In genomic region chr5:3927801-3928689, GRCm38 (mm10) we compare ENCODE assay signal across 8 mouse cellular contexts. TPM values are rescaled to one million over a fixed set of nuclear protein-coding genes. Genes with fewer than 3 reads are reported as not detected.
DNase-seq lines count a peak whose midpoint lies in the region; ATAC-seq and TF ChIP-seq lines count a peak whose summit lies in the region.

Gene Akap9 (plus strand): TSS chr5:3928054.

- H3K9ac ChIP-seq in embryonic facial prominence, embryonic 14.5 days (ENCODE audit: low read depth, low read length): peak within 1 kb of the TSS; percentile 96
- H3K9ac ChIP-seq in kidney, embryonic 14.5 days (ENCODE audit: low read depth, low read length): peak within 1 kb of the TSS; percentile 83

- peak within 1 kb of the TSS; percentile 37 for H3K27ac ChIP-seq in bone marrow, adult 2 months (ENCODE audit: control insufficient read depth, insufficient read depth, low read depth, low read length, poor library complexity)
- peak within 1 kb of the TSS; percentile 94 for H3K27ac ChIP-seq in embryonic facial prominence, embryonic 14.5 days (replicated peaks; ENCODE audit: low read depth, low read length)
- H3K27ac ChIP-seq in kidney, embryonic 14.5 days (ENCODE audit: low read depth, low read length): peak within 1 kb of the TSS; percentile 96

- peak; percentile 90 for ATAC-seq in embryonic facial prominence, embryonic 14.5 days (ENCODE audit: low read depth)
- ATAC-seq in kidney, embryonic 14.5 days (ENCODE audit: low FRiP score, low TSS enrichment): peak; percentile 92
- peak; percentile 44; the same call in 1 of the 2 replicates for ATAC-seq in monocyte, adult 5-6 weeks (replicated peaks; ENCODE audit: insufficient number of reproducible peaks, low FRiP score, low TSS enrichment, poor library complexity, severe bottlenecking)

- TF ChIP-seq CTCF in bone marrow, adult 2 months (IDR thresholded peaks at IDR 0.05; ENCODE audit: control insufficient read depth, insufficient read depth, low read length): no peak

- H3K4me1 ChIP-seq in bone marrow, adult 2 months (ENCODE audit: control insufficient read depth, insufficient read depth, low read length): no peaks in the 10 kb centered on the region; the same call in 1 of the 2 replicates
- H3K4me1 ChIP-seq in embryonic facial prominence, embryonic 14.5 days (ENCODE audit: control insufficient read depth, insufficient read depth, low read length): peaks cover 17% of the 10 kb centered on the region
- peaks cover 13% of the 10 kb centered on the region for H3K4me1 ChIP-seq in kidney, embryonic 14.5 days (ENCODE audit: control insufficient read depth, insufficient read depth, low read length)

- peak within 1 kb of the TSS; percentile 81 for H3K4me3 ChIP-seq in bone marrow, adult 2 months (replicated peaks; ENCODE audit: control insufficient read depth, low read depth, low read length)
- H3K4me3 ChIP-seq in embryonic facial prominence, embryonic 14.5 days (ENCODE audit: low read depth, low read length): peak within 1 kb of the TSS; percentile 81
- H3K4me3 ChIP-seq in kidney, embryonic 14.5 days (ENCODE audit: low read length): peak within 1 kb of the TSS; percentile 87

- DNase-seq in A20 (ENCODE audit: low read depth, low spot score) (peak; percentile 74), liver (peak; percentile 82)
- DNase-seq in embryonic facial prominence, embryonic 14.5 days (ENCODE audit: low spot score): peak; percentile 58
- peak; percentile 58 to 64 for DNase-seq in heart, adult 9 months (ENCODE audit: low spot score in 2 of 2)
- DNase-seq in spleen, postnatal 36 days (ENCODE audit: low spot score in 2 of 2): peak; percentile 56 to 62

- 1% methylated on average over 69 of the region's 82 CpGs for WGBS in bone marrow, adult 2 months
- WGBS in embryonic facial prominence, embryonic 14.5 days: 0% methylated on average over 31 of the region's 82 CpGs
- WGBS in kidney, embryonic 14.5 days: under 1% methylated on average over 67 of the region's 82 CpGs

- no peaks in the 10 kb centered on the region for H3K36me3 ChIP-seq in embryonic facial prominence, embryonic 14.5 days (ENCODE audit: control insufficient read depth, insufficient read depth, low read length)
- no peaks in the 10 kb centered on the region for H3K36me3 ChIP-seq in kidney, embryonic 14.5 days (ENCODE audit: control insufficient read depth, insufficient read depth, low read length)

- H3K27me3 ChIP-seq in embryonic facial prominence, embryonic 14.5 days (replicated peaks; ENCODE audit: control insufficient read depth, insufficient read depth, low read length): no peaks in the 10 kb centered on the region
- H3K27me3 ChIP-seq in kidney, embryonic 14.5 days (ENCODE audit: control insufficient read depth, insufficient read depth, low read length): no peaks in the 10 kb centered on the region

- peak; percentile 61; the same call in 1 of the 2 replicates for TF ChIP-seq POLR2A in bone marrow, adult 2 months (IDR thresholded peaks at IDR 0.05; ENCODE audit: borderline replicate concordance, control insufficient read depth, low read depth, low read length)

- peak within 1 kb of the TSS; percentile 76 for H3K4me2 ChIP-seq in embryonic facial prominence, embryonic 14.5 days (ENCODE audit: low read depth, low read length)
- peak within 1 kb of the TSS; percentile 78 for H3K4me2 ChIP-seq in kidney, embryonic 14.5 days (replicated peaks; ENCODE audit: low read depth, low read length)

- no peaks in the 10 kb centered on the region for H3K9me3 ChIP-seq in embryonic facial prominence, embryonic 14.5 days (ENCODE audit: control insufficient read depth, low read length)
- no peaks in the 10 kb centered on the region for H3K9me3 ChIP-seq in kidney, embryonic 14.5 days (ENCODE audit: control insufficient read depth, low read length)

RNA-seq across cellular contexts. Expression of gene Akap9, which starts in this region (rescaled TPM):
- polyA plus RNA-seq in bone marrow, adult 2 months (2011; ENCODE audit: insufficient read depth, insufficient read length, low replicate concordance, missing spikeins): 10.2 and 12.5 TPM in 2 replicates
- polyA plus RNA-seq in embryonic facial prominence, embryonic 14.5 days (2014; fragmentation: Nextera tagmentation; extraction: Ambion mirVana): 110 and 115 TPM in 2 replicates
- 106 and 119 TPM in 2 replicates for polyA plus RNA-seq in kidney, embryonic 14.5 days (2014; fragmentation: Nextera tagmentation; extraction: Ambion mirVana)
- 41.5 to 104 TPM (median 62.5 TPM) in 3 replicates for total RNA-seq in monocyte, adult 5-6 weeks (2017)

Comparison
In these comparisons a context has a peak if more than half of its experiments do, and no peak if none do; other contexts are left out.
1. Peak in every context shown above with its lines: DNase-seq, ATAC-seq, H3K4me3 ChIP-seq and H3K27ac ChIP-seq.
2. H3K27ac ChIP-seq: peak in every context shown above with its lines; median percentile 96 in kidney, embryonic 14.5 days; 94 in embryonic facial prominence, embryonic 14.5 days; 37 in bone marrow, adult 2 months.